Comparison of ENCODE assay signal across 19 mouse cellular contexts in the genomic region with DNA sequence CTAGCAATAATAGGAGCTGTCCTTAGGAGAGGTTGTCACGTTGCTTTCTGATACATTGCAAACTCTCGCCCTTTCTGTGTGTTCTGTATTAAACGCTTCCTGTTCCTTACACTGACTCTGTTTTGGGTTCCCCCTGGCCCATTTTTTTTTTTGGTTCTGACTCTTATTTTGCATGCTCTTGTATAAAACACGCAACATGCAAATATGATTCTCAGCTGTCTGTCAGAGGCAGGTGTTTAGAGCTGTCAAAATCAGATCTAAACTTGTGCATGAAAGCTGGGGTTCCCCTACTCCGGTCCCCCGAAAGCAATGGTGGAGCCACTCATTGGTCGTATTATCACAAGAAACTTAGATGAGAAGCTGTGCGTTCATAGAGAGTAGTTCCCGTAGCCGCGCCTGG.
"Had no signal": no experiment of that assay in that cellular context is flagged by ENCODE, and none has a peak within 500 bp of the region (broad histone marks: within the 10 kb centered on the region; RNA-seq: fewer than 3 reads in every experiment).

No protein-coding gene starts in this region.

- H3K9ac ChIP-seq: liver, postnatal 0 days; lung, embryonic 15.5 days; midbrain, embryonic 13.5 days; midbrain, embryonic 15.5 days; neural tube, embryonic 12.5 days had no signal

- H3K27ac ChIP-seq: lung, embryonic 15.5 days; macrophage; midbrain, embryonic 13.5 days; midbrain, embryonic 15.5 days; neural tube, embryonic 12.5 days had no signal

- H3K36me3 ChIP-seq: midbrain, embryonic 15.5 days; neural tube, embryonic 12.5 days had no signal

- H3K9me3 ChIP-seq: lung, embryonic 15.5 days; midbrain, embryonic 13.5 days; midbrain, embryonic 15.5 days; neural tube, embryonic 12.5 days had no signal

- H3K4me1 ChIP-seq: megakaryocyte, embryonic 14.5 days had no signal

- H3K4me2 ChIP-seq: lung, embryonic 15.5 days; midbrain, embryonic 11.5 days; midbrain, embryonic 13.5 days; midbrain, embryonic 15.5 days; neural tube, embryonic 12.5 days had no signal

- DNase-seq: liver, postnatal 0 days; lung, adult 2 months; lung, postnatal 14 days; retina, postnatal 1 day; right cerebral cortex, adult 18-20 months; right cerebral cortex, postnatal 25 days; right cerebral cortex, postnatal 4 days; spleen, adult 18-20 months; thymus, adult 18-20 months; thymus, postnatal 14 days; thymus, postnatal 36 days had no signal

- H3K27me3 ChIP-seq: lung, embryonic 15.5 days; megakaryocyte, embryonic 14.5 days; midbrain, embryonic 13.5 days; midbrain, embryonic 15.5 days; neural tube, embryonic 12.5 days had no signal

- ATAC-seq: liver, postnatal 0 days; lung, postnatal 0 days; midbrain, embryonic 13.5 days; midbrain, embryonic 15.5 days had no signal

- H3K4me3 ChIP-seq: lung, embryonic 15.5 days; megakaryocyte, embryonic 14.5 days; midbrain, embryonic 13.5 days; midbrain, embryonic 15.5 days; neural tube, embryonic 12.5 days had no signal
